Mouse (Mus musculus) spleen, adult 2 months (tissue): ENCODE data around the gene Tacc2.

Experiments used
- CTCF ChIP-seq: fragments of 200-500 bp; IDR thresholded peaks from 2 replicates; pipeline ENCODE4 v1.5.1; 2011; ENCODE audit warnings: mild to moderate bottlenecking, inconsistent platforms; ENCODE audit not compliant: insufficient read depth, insufficient read length, insufficient replicate concordance; ENCODE audit errors: extremely low read depth
- POLR2A ChIP-seq: fragments of 200-500 bp; IDR thresholded peaks from 2 replicates; pipeline ENCODE4 v1.6.1; 2011; ENCODE audit warnings: low read depth, low read length, inconsistent platforms

- TF ChIP-seq CTCF (no peak), POLR2A (no peak)
These were observed 13.7 kb downstream of the Tacc2 start for GRCm38 (mm10) chr7:130590845-130591437.
